Comparison of ENCODE assay signal across 26 mouse cellular contexts in the genomic region with DNA sequence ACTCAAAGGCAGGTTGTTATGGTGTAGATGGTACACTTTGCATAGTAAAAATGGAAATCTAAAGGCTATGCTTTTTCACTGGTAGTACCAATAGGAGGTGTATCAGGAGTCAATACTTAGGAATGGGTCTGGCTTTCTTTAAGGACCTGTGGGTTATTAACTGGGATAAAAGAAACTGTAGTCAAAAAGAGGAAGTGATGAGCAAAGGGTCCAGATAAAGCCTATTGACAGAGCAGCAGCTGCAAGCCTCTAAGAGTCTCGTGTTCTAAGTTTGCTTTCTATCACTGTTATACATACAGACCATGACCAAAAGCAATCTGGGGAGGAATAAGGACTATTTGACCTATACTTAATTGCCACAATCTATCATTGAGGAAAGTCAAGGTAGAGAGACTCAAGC.
DNase-seq lines count a peak whose midpoint lies in the region; ATAC-seq and TF ChIP-seq lines count a peak whose summit lies in the region.
"Had no signal": no experiment of that assay in that cellular context is flagged by ENCODE, and none has a peak within 500 bp of the region (broad histone marks: within the 10 kb centered on the region; RNA-seq: fewer than 3 reads in every experiment).

No protein-coding gene starts in this region.

- dilution Hi-C loops in CH12.LX (cut with MboI; ENCODE audit: extremely low pct_ligation_motif_present, extremely low pct_unique_long_range_greater_than_20kb, low sequenced_read_pairs), result no loop called here

- no peak overlapping the region for H3K4me3 ChIP-seq in CH12.LX (replicated peaks in 1 of 3; ENCODE audit: low read depth in 2 of 3, low read length in 2 of 3, poor library complexity in 1 of 3)
- no peak overlapping the region for H3K4me3 ChIP-seq in hindbrain, embryonic 16.5 days (ENCODE audit: low read length)
- H3K4me3 ChIP-seq: forebrain, embryonic 10.5 days; forebrain, embryonic 13.5 days; gastrocnemius, adult 2 months; heart, adult 2 months; heart, embryonic 10.5 days; heart, embryonic 13.5 days had no signal

- TF ChIP-seq CTCF in CH12.LX (conservative IDR thresholded peaks at IDR 0.05 in 1 of 2, IDR thresholded peaks at IDR 0.05 in 1 of 2; ENCODE audit: low read depth in 2 of 2, low read length in 2 of 2), result no peak

- ATAC-seq in megakaryocyte, adult 5-6 weeks (ENCODE audit: poor library complexity, severe bottlenecking), result peak; percentile 42; the same call in 1 of the 2 replicates
- ATAC-seq in hindbrain, embryonic 16.5 days, result no peak
- ATAC-seq: activated CD4-positive, CD25-positive, alpha-beta regulatory T cell, adult 4 months; CD4-positive, CD25-positive, alpha-beta regulatory T cell, adult 4 months; forebrain, embryonic 13.5 days; forebrain, embryonic 16.5 days; intestine, postnatal 0 days had no signal

- H3K27me3 ChIP-seq in CH12.LX (replicated peaks), result no peaks in the 10 kb centered on the region
- H3K27me3 ChIP-seq in hindbrain, embryonic 16.5 days (replicated peaks; ENCODE audit: control insufficient read depth, insufficient read depth, low read length), result no peaks in the 10 kb centered on the region
- H3K27me3 ChIP-seq: forebrain, embryonic 13.5 days; heart, embryonic 13.5 days had no signal

- no peak overlapping the region for H3K4me2 ChIP-seq in CH12.LX (ENCODE audit: insufficient read depth, low read depth, poor library complexity, severe bottlenecking)
- H3K4me2 ChIP-seq in hindbrain, embryonic 16.5 days (ENCODE audit: low read length), result no peak overlapping the region
- H3K4me2 ChIP-seq: forebrain, embryonic 13.5 days; heart, embryonic 13.5 days; hindbrain, embryonic 14.5 days had no signal

- peaks cover 2 to 14% of the 10 kb centered on the region in 2 experiments; a peak in 3 of 4 replicates for H3K4me1 ChIP-seq in CH12.LX (ENCODE audit: control insufficient read depth in 1 of 2, insufficient read depth in 2 of 2)
- peaks cover 4% of the 10 kb centered on the region for H3K4me1 ChIP-seq in hindbrain, embryonic 16.5 days (ENCODE audit: control insufficient read depth, insufficient read depth, low read depth, low read length)
- H3K4me1 ChIP-seq: heart, embryonic 10.5 days had no signal

- no peaks in the 10 kb centered on the region for H3K36me3 ChIP-seq in CH12.LX (replicated peaks in 1 of 2; ENCODE audit: control insufficient read depth in 1 of 2, insufficient read depth in 1 of 2, low read length in 1 of 2)
- no peaks in the 10 kb centered on the region for H3K36me3 ChIP-seq in hindbrain, embryonic 16.5 days (ENCODE audit: control insufficient read depth, insufficient read depth, low read length)
- H3K36me3 ChIP-seq: forebrain, embryonic 10.5 days; heart, embryonic 10.5 days; heart, embryonic 13.5 days had no signal

- H3K9me3 ChIP-seq in CH12.LX (replicated peaks; ENCODE audit: low read length), result no peaks in the 10 kb centered on the region
- H3K9me3 ChIP-seq in hindbrain, embryonic 16.5 days (ENCODE audit: control insufficient read depth, low read length), result no peaks in the 10 kb centered on the region
- H3K9me3 ChIP-seq: forebrain, embryonic 10.5 days; forebrain, embryonic 13.5 days; heart, embryonic 10.5 days; heart, embryonic 13.5 days had no signal

- WGBS in hindbrain, embryonic 16.5 days, result 65% methylated on average over 1 of the region's 1 CpGs

- in situ Hi-C loops in CH12.LX (cut with MboI; ENCODE audit: low pct_ligation_motif_present, low pct_unique_long_range_greater_than_20kb, low sequenced_read_pairs), result no loop called here

- no peaks in the 10 kb centered on the region for H3K79me2 ChIP-seq in CH12.LX (replicated peaks; ENCODE audit: control insufficient read depth, extremely low read depth, insufficient read depth, poor library complexity, severe bottlenecking)

- TF ChIP-seq EP300 in CH12.LX (IDR thresholded peaks at IDR 0.05; ENCODE audit: low read length), result peak; percentile 56; the same call in 1 of the 2 replicates

- TF ChIP-seq RAD21 in CH12.LX (IDR thresholded peaks at IDR 0.05; ENCODE audit: low read depth, low read length), result no peak

- H3K27ac ChIP-seq in CH12.LX (ENCODE audit: insufficient read depth, low read depth), result no peak overlapping the region
- no peak overlapping the region for H3K27ac ChIP-seq in hindbrain, embryonic 16.5 days (ENCODE audit: low read depth, low read length)
- H3K27ac ChIP-seq: forebrain, embryonic 10.5 days; forebrain, embryonic 13.5 days; gastrocnemius, adult 2 months; heart, adult 2 months; heart, embryonic 10.5 days; heart, embryonic 13.5 days; hindbrain, embryonic 14.5 days had no signal

- DNase-seq in CH12.LX (ENCODE audit: extremely low read depth) (no peak), MEL-GATA-1-ER (ENCODE audit: extremely low read depth, low read depth) (peak; percentile 56)
- DNase-seq in right cerebral cortex, postnatal 4 days, result no peak
- DNase-seq in gastrocnemius, adult 18-20 months (ENCODE audit: low spot score), result no peak
- DNase-seq: adrenal gland, adult 8-10 months; adrenal gland, postnatal 25 days; cerebellum, adult 18-20 months; cerebellum, adult 9-10 months; cerebellum, postnatal 14 days; gastrocnemius, adult 2 months; gastrocnemius, postnatal 14 days; heart, adult 2 months; heart, postnatal 14 days; heart, postnatal 4 days; kidney, adult 2 months had no signal

- TF ChIP-seq POLR2A in CH12.LX (IDR thresholded peaks at IDR 0.05; ENCODE audit: low read depth, low read length), result no peak

- H3K9ac ChIP-seq in CH12.LX (ENCODE audit: insufficient read depth, low read depth), result no peak overlapping the region
- no peak overlapping the region for H3K9ac ChIP-seq in hindbrain, embryonic 16.5 days (ENCODE audit: low read depth, low read length)
- H3K9ac ChIP-seq: forebrain, embryonic 13.5 days; heart, embryonic 13.5 days; hindbrain, embryonic 14.5 days had no signal

TF ChIP-seq in CH12.LX, 34 proteins besides CTCF, POLR2A, EP300 and RAD21:
- TF ChIP-seq IRF4 (IDR thresholded peaks at IDR 0.05; ENCODE audit: low read depth, low read length) (peak; percentile 37; the same call in 1 of the 2 replicates), JUN (IDR thresholded peaks at IDR 0.05; ENCODE audit: insufficient read depth, low read depth, low read length) (no peak), TBP (conservative IDR thresholded peaks at IDR 0.05; ENCODE audit: low read depth, low read length) (no peak)
TF ChIP-seq in CH12.LX: peak in this region for 1.
